Mouse (Mus musculus): Measurements from ENCODE around the gene Gm6034. TPM values are rescaled to one million over a fixed set of nuclear protein-coding genes. Genes with fewer than 3 reads are reported as not detected.
"Not testable (repeated sequence)": the region's sequence is repeated elsewhere in the genome, so short reads cannot be mapped to it uniquely, and the experiment has no call there.

Gm6034 gene
- polyA plus RNA-seq, 1 experiment = 0.22 TPM

DNA sequence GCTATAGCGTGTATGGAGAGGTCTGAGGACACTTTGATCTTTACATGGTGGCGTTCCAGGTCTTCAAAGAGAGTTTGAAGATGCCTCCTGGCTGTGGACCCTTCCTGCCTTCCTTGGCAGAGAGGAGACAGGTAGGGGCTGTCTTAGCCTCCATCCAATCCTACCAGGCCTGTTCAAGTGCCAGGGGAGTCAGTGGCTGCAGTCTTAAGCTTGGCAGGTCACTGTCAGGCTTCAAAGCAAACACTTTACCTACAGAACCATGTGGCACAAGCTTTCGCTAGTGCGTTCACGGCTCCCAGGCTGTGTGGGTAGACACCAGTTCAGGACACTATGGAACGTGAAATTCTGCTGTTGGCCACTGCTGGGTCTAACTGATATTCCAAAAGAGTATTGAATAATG is 19.8 kb upstream of the Gm6034 start:
- no peak for DNase-seq (ENCODE audit: low read depth in 1 of 2, low spot score in 2 of 2)
- Histone ChIP-seq H3K4me3 (ENCODE audit: extremely low read depth, insufficient read depth, insufficient read length) (no peak overlapping the region), H3K27me3 (ENCODE audit: control insufficient read depth, insufficient read depth, low read length) (no peaks in the 10 kb centered on the region), H3K36me3 (ENCODE audit: control insufficient read depth, insufficient read depth, low read length) (no peaks in the 10 kb centered on the region), H3K4me1 (ENCODE audit: control insufficient read depth, insufficient read depth, insufficient read length) (peaks cover 33% of the 10 kb centered on the region), H3K27ac (ENCODE audit: insufficient read depth, low read length) (peak overlapping the region; percentile 90)
- 86% methylated on average over 6 of the region's 6 CpGs for WGBS
- TF ChIP-seq POLR2A (IDR thresholded peaks at IDR 0.05; ENCODE audit: low read depth, low read length) (no peak), CTCF (IDR thresholded peaks at IDR 0.05; ENCODE audit: extremely low read depth, insufficient read depth, insufficient read length, insufficient replicate concordance) (no peak)

GRCm38 (mm10) chr17:36023710-36024654 is 18.8 kb upstream of the Gm6034 start:
- 61% methylated on average over 9 of the region's 9 CpGs for WGBS
- peak in 1 of 2 experiments; percentile 53 for DNase-seq (ENCODE audit: low read depth in 1 of 2, low spot score in 2 of 2)
- Histone ChIP-seq H3K27me3 (ENCODE audit: control insufficient read depth, insufficient read depth, low read length) (no peaks in the 10 kb centered on the region), H3K4me3 (ENCODE audit: extremely low read depth, insufficient read depth, insufficient read length) (no peak overlapping the region), H3K27ac (ENCODE audit: insufficient read depth, low read length) (peak overlapping the region; percentile 90), H3K4me1 (ENCODE audit: control insufficient read depth, insufficient read depth, insufficient read length) (peaks cover 29% of the 10 kb centered on the region), H3K36me3 (ENCODE audit: control insufficient read depth, insufficient read depth, low read length) (no peaks in the 10 kb centered on the region)
- no peak; the same call in 1 of the 2 replicates for TF ChIP-seq POLR2A (IDR thresholded peaks at IDR 0.05; ENCODE audit: low read depth, low read length)
- TF ChIP-seq CTCF (IDR thresholded peaks at IDR 0.05; ENCODE audit: extremely low read depth, insufficient read depth, insufficient read length, insufficient replicate concordance) = no peak

DNA sequence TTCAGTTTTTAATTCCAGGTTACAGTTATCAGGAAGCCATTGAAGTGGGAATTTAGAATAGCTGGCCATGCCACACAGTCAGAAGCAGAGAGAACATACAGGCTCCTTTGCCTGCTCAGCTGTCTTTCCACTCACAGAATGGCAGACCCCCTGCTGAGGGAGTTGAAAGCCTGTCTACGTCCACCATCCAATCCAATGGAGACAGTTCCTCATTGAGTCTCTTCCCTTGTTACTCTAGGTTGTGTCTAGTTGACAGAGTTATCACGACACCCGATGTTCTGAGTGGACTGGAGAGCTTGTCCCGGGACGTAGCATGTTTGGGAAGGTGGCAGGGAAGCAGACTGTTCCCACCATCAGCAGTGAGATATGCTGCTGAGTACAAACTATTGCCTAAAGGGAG is 17.6 kb upstream of the Gm6034 start:
- peaks cover 5% of the 10 kb centered on the region for H3K36me3 ChIP-seq (ENCODE audit: control insufficient read depth, insufficient read depth, low read length)
- H3K27me3 ChIP-seq (ENCODE audit: control insufficient read depth, insufficient read depth, low read length) = no peaks in the 10 kb centered on the region
- H3K4me1 ChIP-seq (ENCODE audit: control insufficient read depth, insufficient read depth, insufficient read length) = peaks cover 30% of the 10 kb centered on the region
- H3K4me3 ChIP-seq (ENCODE audit: extremely low read depth, insufficient read depth, insufficient read length) = no peak overlapping the region
- WGBS = 88% methylated on average over 5 of the region's 5 CpGs
- no peak for TF ChIP-seq CTCF (IDR thresholded peaks at IDR 0.05; ENCODE audit: extremely low read depth, insufficient read depth, insufficient read length, insufficient replicate concordance)
- no peak for TF ChIP-seq POLR2A (IDR thresholded peaks at IDR 0.05; ENCODE audit: low read depth, low read length)
- H3K27ac ChIP-seq (ENCODE audit: insufficient read depth, low read length) = no peak overlapping the region
- DNase-seq (ENCODE audit: low read depth in 1 of 2, low spot score in 2 of 2) = no peak

GRCm38 (mm10) chr17:36025901-36026300 is 16.9 kb upstream of the Gm6034 start:
- Histone ChIP-seq H3K4me3 (ENCODE audit: extremely low read depth, insufficient read depth, insufficient read length) (no peak overlapping the region), H3K4me1 (ENCODE audit: control insufficient read depth, insufficient read depth, insufficient read length) (peaks cover 34% of the 10 kb centered on the region), H3K27ac (ENCODE audit: insufficient read depth, low read length) (no peak overlapping the region), H3K27me3 (ENCODE audit: control insufficient read depth, insufficient read depth, low read length) (no peaks in the 10 kb centered on the region), H3K36me3 (ENCODE audit: control insufficient read depth, insufficient read depth, low read length) (peaks cover 7% of the 10 kb centered on the region)
- TF ChIP-seq CTCF (IDR thresholded peaks at IDR 0.05; ENCODE audit: extremely low read depth, insufficient read depth, insufficient read length, insufficient replicate concordance) = no peak
- TF ChIP-seq POLR2A (IDR thresholded peaks at IDR 0.05; ENCODE audit: low read depth, low read length) = no peak
- no peak for DNase-seq (ENCODE audit: low read depth in 1 of 2, low spot score in 2 of 2)
- 77% methylated on average over 4 of the region's 4 CpGs for WGBS

DNA sequence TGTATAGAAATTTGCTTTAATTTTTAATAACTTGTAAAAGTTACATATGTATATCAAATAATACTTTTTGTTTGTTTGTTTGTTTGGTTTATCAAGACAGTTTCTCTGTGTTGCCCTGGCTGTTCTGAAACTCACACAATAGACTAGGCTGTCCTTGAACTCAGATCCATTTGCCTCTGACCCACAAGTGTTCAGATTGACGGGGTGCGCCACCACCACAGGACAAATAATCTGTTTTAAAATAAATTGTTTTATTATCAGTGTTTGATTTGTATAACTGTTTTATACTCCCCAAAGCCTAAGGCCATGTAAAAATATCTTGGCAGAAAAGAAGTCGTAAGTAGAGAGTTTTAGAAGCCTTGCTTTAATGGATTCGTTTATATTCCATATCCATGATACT is 15.1 kb upstream of the Gm6034 start:
- no peak for TF ChIP-seq POLR2A (IDR thresholded peaks at IDR 0.05; ENCODE audit: low read depth, low read length)
- no peak for TF ChIP-seq CTCF (IDR thresholded peaks at IDR 0.05; ENCODE audit: extremely low read depth, insufficient read depth, insufficient read length, insufficient replicate concordance)
- Histone ChIP-seq H3K4me3 (ENCODE audit: extremely low read depth, insufficient read depth, insufficient read length) (no peak overlapping the region), H3K27me3 (ENCODE audit: control insufficient read depth, insufficient read depth, low read length) (no peaks in the 10 kb centered on the region), H3K4me1 (ENCODE audit: control insufficient read depth, insufficient read depth, insufficient read length) (peaks cover 27% of the 10 kb centered on the region), H3K27ac (ENCODE audit: insufficient read depth, low read length) (no peak overlapping the region), H3K36me3 (ENCODE audit: control insufficient read depth, insufficient read depth, low read length) (peaks cover 10% of the 10 kb centered on the region)
- DNase-seq (ENCODE audit: low read depth in 1 of 2, low spot score in 2 of 2) = no peak
- 90% methylated on average over 4 of the region's 4 CpGs for WGBS

- WGBS = 90% methylated on average over 7 of the region's 7 CpGs
- H3K27ac ChIP-seq (ENCODE audit: insufficient read depth, low read length) = no peak overlapping the region
- H3K27me3 ChIP-seq (ENCODE audit: control insufficient read depth, insufficient read depth, low read length) = no peaks in the 10 kb centered on the region
- DNase-seq (ENCODE audit: low read depth in 1 of 2, low spot score in 2 of 2) = no peak
- peaks cover 10% of the 10 kb centered on the region for H3K36me3 ChIP-seq (ENCODE audit: control insufficient read depth, insufficient read depth, low read length)
- H3K4me3 ChIP-seq (ENCODE audit: extremely low read depth, insufficient read depth, insufficient read length) = no peak overlapping the region
- peaks cover 16% of the 10 kb centered on the region for H3K4me1 ChIP-seq (ENCODE audit: control insufficient read depth, insufficient read depth, insufficient read length)
- TF ChIP-seq POLR2A (IDR thresholded peaks at IDR 0.05; ENCODE audit: low read depth, low read length) (no peak), CTCF (IDR thresholded peaks at IDR 0.05; ENCODE audit: extremely low read depth, insufficient read depth, insufficient read length, insufficient replicate concordance) (no peak)
Measured at GRCm38 (mm10) chr17:36028879-36029619, 13.7 kb upstream of the Gm6034 start.

GRCm38 (mm10) chr17:36030046-36030702 is 12.6 kb upstream of the Gm6034 start:
- WGBS = 84% methylated on average over 4 of the region's 4 CpGs
- H3K27me3 ChIP-seq (ENCODE audit: control insufficient read depth, insufficient read depth, low read length); H3K4me3 ChIP-seq (ENCODE audit: extremely low read depth, insufficient read depth, insufficient read length); DNase-seq (ENCODE audit: low read depth in 1 of 2, low spot score in 2 of 2); H3K27ac ChIP-seq (ENCODE audit: insufficient read depth, low read length); H3K36me3 ChIP-seq (ENCODE audit: control insufficient read depth, insufficient read depth, low read length): not testable (repeated sequence)
- H3K4me1 ChIP-seq (ENCODE audit: control insufficient read depth, insufficient read depth, insufficient read length) = peaks cover 12% of the 10 kb centered on the region; the same call in 1 of the 2 replicates

DNA sequence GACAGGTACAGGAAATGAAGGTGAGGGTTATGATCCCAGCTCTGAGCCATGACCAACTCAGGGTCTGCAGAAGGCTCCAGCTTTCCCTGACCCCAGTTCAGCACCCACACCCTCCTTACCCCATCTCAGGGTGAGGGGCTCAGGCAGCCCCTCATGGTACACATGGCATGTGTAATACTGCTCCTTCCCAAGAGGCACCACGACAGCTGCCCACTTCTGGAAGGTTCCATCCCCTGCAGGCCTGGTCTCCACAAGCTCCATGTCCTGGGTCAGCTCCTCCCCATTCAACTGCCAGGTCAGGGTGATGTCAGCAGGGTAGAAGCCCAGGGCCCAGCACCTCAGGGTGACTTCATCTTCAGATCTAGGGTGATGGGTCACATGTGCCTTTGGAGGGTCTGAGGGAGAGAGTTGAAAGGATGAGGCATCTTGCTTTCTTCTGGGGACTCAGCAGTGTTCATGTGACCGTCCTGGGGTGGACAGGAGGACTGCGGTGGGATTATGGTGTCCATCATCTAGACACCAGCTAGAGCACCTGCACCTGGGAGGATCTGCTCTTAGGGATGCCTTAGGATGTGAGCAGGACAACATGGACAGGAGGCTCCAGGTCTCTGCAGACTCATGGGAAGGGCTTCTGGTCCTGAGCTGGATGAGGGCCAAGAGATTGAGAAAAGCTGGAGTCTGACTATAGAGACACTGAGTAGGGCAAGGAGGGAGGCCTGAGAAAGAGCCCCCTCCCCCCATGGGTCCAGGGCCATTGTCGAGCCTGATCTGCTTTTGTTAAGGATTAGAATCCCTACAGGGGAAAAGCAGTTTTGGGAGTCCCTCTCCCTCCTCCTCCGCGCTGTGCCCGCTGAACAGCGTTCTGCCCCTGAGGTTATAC is 11.8 kb upstream of the Gm6034 start:
- not testable (repeated sequence) for H3K36me3 ChIP-seq (ENCODE audit: control insufficient read depth, insufficient read depth, low read length); H3K27me3 ChIP-seq (ENCODE audit: control insufficient read depth, insufficient read depth, low read length); DNase-seq (ENCODE audit: low read depth in 1 of 2, low spot score in 2 of 2)
- Histone ChIP-seq H3K27ac (ENCODE audit: insufficient read depth, low read length) (peak overlapping the region; percentile 72), H3K4me3 (ENCODE audit: extremely low read depth, insufficient read depth, insufficient read length) (peak overlapping the region; percentile 61), H3K4me1 (ENCODE audit: control insufficient read depth, insufficient read depth, insufficient read length) (peaks cover 12% of the 10 kb centered on the region; the same call in 1 of the 2 replicates)
- 72% methylated on average over 8 of the region's 8 CpGs for WGBS
